Mouse (Mus musculus) heart, postnatal 0 days (tissue): ENCODE measurements around the gene Tet2.

Source experiments
- CTCF ChIP-seq: IDR thresholded peaks from 2 replicates; pipeline ENCODE4 v1.5.1; 2016; ENCODE audit warnings: antibody characterized with exemption, control low read depth, low read depth
- EP300 ChIP-seq: IDR thresholded peaks from 2 replicates; pipeline ENCODE4 v1.6.1; 2016; ENCODE audit warnings: antibody characterized with exemption, low read depth

- no peak for TF ChIP-seq CTCF
- no peak for TF ChIP-seq EP300
These were observed 4.9 kb downstream of the Tet2 start for GRCm38 (mm10) chr3:133539991-133540390.
